Mouse (Mus musculus): Measurements from ENCODE around the gene Ikzf3.

The Ikzf3 gene

GRCm38 (mm10) chr11:98473916-98474479 lies 71.8 kb downstream of the Ikzf3 start:
- no peak for DNase-seq (ENCODE audit: low spot score)

DNA sequence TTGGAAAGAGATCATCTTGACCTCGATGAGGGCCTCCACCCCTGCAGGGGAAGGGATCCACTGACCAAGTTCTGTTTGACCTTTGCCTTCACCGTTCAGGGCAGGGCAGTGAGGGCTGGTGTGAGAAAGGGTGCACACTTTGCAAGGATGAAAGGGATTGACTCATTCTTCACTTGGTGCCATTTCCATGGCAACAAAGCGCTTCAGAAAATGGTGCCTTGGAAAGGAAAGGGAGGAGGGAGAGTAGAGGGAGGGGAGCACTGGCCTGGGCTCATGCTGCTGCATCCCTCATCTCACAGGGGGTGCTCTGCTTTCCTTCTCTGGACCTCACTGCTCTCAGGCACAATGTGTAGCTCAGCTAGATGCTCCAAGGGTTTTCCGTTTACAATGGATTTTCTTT lies 73.1 kb downstream of the Ikzf3 start:
- DNase-seq (ENCODE audit: low spot score): no peak

DNA sequence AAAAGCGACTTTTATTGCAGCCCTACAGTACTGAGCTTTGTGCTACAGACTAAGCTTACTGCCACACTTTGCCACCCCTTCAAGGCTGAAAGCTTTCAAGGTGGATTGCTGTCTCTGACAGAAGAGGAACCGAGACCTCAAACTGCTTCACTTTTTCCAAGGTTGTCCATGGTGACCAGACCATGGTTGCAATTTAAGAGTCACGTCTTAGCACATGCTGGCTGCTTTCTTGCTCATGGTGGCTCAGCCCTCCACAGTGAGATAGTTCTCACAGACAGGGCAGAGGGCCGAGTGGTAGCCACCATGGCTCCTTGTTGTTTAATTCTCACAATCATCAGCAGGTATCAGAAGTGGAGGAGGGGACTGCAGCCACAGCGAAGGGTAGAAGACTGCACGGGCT lies 75.0 kb downstream of the Ikzf3 start:
- no peak for DNase-seq (ENCODE audit: low spot score)

DNA sequence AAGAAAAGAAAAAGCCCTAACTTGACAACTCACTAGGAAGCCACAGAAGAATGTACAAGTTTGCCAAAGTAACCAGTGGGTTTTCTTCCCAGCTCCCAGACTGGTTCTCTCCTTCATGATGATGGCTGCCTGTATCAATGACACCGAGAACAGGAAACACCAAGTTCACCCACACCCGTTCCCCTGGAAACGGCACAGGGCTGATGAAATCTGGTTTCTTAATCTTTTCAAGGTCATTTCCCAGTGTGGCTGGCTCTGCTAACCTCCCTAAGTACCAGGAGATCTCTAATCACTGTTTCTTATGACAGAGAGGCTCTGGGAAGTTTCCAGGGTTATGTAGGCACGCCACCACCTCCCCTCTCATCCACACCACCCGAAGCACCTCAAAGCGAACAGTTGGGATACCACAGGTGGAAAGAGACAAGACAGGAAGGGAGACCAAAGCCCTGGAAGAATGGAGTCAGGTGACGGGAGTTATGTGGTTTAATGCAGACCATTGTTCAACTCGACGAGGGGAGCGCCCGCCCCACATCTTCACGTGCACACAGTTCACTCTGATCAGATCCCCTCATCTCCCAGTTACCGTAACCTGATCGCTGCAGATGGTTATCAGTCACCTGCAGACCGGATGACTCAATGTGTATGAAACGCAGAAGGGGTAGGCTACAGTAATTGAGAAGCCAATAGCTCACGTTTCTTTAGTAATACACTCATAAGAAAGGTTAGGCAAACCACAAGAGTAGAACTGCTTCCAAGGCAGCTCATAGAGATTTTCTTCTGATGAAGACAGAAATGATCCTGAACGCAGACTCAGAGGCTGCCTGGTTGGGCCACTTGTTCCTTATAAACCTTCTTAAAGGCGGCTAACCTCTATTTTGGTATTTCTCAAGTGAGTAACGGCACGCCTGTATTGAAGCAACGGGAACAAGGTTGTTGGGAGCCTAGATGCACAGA lies 75.8 kb downstream of the Ikzf3 start:
- no peak for DNase-seq (ENCODE audit: low spot score)

GRCm38 (mm10) chr11:98464516-98464915 lies 81.3 kb downstream of the Ikzf3 start:
- DNase-seq (ENCODE audit: low spot score): no peak

- no peak for DNase-seq (ENCODE audit: low spot score)
Observed at GRCm38 (mm10) chr11:98463911-98464310, 81.9 kb downstream of the Ikzf3 start.

DNA sequence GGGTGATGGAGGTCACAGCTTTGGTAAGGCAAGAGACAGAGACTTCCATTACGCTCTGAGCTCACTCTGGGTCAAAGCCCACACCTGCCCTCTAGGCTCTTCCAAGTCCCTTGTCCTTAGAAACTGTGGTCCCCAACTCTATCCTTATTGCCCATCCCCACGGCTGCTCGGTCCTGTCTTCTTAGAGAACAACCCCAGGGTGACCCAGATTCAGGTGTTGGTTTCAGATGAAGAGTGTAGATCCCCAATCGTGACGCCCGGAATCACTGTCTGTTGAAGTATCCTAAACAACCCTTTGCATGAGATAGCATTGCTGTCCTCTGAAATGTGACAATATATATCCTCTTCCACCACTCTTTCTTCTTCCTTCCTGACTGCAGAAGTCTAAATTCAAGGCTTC lies 83.6 kb downstream of the Ikzf3 start:
- DNase-seq (ENCODE audit: low spot score): no peak

DNA sequence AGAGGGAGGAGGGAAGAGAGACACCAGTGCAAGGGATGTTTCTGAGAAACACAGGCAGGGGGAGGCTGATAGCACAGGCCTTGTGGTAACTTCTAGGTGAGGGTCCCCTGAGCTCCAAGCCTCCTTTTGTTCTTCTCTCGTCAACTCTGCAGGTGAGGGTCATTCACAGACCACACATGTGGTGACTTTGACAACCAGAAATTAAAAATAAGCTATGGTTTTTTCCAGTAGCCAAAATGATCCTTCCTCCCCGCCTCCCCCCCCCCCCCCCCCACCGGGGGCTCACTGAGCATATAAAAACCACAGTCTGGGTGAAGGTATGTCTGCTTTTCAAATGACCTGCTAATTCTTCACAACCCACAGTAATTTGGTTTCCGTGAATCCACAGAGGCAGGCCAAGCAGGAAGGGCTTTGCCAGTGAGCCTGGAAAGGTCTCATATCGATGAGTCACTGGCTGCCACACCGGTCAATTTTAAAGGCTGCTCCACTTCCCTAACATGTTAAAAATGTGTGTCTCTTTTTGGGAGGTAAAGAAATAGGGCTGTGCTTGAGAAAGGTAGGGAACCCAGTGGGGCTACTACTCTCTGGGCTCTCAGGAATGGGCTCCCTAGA lies 84.6 kb downstream of the Ikzf3 start:
- no peak for DNase-seq (ENCODE audit: low spot score)

GRCm38 (mm10) chr11:98459860-98460259 lies 86.0 kb downstream of the Ikzf3 start:
- DNase-seq (ENCODE audit: low spot score): no peak

DNA sequence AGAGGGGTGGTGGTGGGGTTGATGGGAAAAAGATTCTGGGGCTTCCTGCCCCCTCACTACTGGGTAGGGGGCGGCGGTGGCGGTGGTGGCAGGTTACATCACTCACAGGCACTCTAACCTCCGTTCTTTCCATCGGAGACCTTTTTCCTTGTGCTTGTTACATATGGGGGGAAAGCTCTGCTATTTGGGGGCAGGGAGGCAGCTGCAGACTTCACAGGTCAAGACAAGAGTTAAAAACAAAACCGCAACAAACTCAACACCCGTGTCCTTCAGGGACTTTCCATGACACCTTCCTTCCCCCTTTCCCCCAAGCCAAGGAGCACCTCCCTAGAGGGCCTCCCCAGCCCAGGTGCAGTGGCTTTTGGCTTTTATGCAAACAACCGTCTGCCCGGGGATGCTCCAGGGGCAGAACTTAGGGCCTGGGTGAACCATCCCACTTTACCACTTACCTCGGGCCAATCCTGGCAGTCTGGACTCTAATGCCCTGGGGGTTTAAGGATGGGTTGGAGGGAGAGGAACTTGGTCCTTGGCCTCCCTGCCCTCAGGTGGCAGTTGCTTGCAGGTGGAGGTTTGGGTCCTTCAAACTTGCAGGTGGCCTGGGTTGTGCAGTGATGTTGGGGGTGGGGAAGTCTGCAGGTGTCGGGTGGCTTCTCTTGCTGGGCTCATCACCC lies 86.6 kb downstream of the Ikzf3 start:
- DNase-seq (ENCODE audit: low spot score): no peak

- no peak for DNase-seq (ENCODE audit: low spot score)
Observed at GRCm38 (mm10) chr11:98458121-98458990, 87.5 kb downstream of the Ikzf3 start.

DNA sequence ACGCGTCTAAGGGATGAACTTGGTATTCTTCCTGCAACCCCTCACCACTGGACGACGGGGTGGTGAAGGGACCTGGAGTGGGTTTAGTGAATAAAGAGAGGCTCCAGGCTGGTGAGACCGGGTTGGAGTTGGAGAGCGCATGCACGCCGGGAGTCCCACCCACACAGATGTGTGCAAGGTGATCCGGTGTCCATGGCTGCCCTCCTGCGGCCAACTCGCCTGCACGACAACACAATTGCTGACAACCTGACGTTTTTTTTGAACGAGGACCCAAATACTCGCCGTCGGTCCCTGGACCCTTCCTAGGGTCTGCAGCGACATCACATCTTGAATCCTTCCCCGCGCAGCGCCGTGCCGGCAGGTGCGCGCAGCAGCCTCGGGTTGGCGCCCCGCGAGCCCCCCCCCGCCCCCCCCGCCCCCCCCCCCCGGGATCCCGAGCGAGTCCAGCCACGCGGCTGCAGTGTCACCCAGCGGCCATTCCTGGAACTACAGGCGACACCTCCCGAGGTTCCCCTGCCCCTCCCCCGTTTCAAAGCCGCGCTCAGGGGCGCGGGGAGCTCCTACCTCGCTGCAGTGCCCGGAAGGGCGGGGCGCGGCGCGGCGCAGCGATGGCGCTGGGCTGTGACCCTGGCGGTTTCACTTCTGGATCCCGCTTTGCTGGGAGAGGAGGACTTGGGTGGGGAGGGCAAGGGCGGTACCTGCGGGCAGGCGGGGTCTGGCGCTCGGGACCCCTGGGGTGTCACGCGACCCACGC lies 88.3 kb downstream of the Ikzf3 start:
- DNase-seq (ENCODE audit: low spot score): peak; percentile 85

DNA sequence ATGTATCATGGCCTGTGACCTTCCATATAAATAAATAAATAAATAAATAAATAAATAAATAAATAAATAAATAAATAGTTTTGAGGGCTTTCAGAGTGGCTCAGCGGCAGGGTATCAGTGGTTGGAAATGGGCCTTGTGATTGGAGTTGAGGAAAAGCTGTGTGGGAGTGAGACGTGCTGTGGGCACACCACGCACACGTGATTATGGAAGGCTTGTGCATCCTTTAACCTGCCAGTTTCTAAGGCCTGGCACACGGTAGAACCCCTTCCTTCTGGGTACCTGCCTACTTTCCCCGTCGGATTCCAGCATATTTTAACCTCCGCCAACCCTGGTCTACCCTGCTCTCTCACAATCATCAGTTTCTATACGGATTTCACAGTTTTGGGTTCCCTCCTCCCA lies 88.9 kb downstream of the Ikzf3 start:
- DNase-seq (ENCODE audit: low spot score): no peak

DNA sequence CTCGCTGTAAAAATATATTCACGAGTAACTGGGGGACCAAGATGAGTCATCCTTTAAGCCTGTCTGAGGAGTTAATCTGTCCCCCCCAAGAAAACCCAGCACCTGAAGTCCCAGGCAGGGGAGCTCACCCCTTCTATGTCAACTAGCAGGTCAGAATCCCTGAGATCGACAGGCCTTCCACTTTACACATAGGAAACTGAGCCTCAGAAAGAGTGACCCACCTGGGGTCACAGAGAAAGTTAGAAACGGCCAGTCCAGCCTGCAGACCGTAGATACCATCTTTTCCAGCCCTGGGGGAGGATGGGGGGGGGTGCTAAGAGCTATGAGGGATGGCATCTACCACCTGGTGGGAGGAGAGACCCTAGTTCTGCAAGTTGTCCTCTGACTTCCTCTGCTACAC lies 89.3 kb downstream of the Ikzf3 start:
- DNase-seq (ENCODE audit: low spot score): no peak

DNA sequence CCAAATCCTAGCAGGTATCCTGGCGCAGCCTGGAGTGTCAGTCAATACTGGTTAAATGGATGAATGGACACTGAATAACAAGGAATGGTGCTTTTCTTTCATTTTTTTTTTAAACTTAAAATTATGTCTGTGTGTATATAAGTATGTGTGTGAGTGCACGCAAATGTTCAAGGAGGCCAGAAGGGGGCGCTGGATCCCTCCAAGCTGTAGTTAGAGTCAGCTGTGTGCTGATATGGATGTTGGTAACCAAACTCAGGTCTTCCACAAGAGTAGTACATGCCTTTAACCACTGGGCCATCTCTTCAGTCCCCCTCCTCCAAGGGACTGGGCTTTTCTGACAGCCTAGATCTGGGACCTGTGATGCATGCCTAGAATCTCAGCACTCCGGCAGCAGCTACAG lies 90.3 kb downstream of the Ikzf3 start:
- no peak for DNase-seq (ENCODE audit: low spot score)

DNA sequence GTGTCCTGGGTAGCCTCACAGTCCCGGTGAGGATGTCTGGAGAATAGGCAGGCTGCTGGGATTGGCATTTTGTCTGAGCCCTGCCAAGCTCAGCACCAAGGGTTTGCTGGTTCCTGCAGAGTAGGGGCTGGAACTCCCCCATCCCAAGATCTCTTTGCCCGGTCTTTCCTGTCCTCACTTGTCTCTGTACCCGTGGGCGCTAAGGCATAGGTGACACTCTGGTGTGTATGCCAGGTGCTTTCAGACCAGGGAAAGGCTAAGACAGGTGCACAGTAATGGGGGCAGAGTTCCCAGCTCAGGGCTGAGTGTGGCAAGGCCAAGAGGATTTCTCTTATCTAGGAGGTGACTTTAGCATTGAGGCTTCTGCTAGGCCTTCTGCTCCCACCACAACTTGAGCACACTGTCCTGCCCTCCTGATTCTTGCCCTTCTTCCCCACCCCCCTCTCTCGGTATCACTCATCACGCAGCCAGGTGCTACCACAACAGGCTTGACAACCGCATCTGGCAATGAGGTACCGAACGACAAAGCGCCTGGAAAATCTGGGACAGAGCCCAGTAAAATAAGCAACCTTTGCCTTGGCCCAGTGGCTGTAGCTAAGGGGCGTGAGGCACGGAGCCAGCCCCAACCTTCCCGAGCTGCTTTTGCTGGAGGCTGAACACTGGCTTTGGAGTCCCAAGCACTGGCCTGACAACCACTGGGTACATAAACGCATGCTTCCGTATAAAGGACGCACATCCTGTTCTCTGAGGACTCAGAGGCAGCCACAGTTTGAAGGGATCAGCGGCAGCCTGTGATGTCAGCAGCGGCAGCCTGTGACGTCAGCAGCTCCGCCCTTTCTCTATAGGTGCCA lies 95.7 kb downstream of the Ikzf3 start:
- no peak for DNase-seq (ENCODE audit: low spot score)

DNA sequence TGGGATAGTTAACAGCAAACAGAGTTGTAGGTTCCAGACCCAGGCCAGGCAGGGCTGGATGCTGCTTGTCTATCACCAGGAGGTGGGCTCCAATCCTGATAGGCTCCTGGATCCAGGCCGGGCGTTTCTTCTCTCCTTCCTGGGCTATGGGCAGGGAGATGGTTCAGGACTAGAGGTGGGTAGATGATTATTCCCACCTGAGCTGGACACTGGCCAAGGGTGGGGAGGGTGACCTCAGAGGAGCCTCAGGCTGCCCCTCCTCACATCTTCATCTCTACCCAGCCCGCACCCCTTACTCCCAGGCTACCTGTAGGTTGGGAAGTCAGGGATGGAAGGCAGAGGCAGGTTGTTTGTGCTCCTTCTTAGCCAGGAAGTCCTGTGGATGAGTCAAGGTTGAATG lies 96.4 kb downstream of the Ikzf3 start:
- DNase-seq (ENCODE audit: low spot score): no peak

DNA sequence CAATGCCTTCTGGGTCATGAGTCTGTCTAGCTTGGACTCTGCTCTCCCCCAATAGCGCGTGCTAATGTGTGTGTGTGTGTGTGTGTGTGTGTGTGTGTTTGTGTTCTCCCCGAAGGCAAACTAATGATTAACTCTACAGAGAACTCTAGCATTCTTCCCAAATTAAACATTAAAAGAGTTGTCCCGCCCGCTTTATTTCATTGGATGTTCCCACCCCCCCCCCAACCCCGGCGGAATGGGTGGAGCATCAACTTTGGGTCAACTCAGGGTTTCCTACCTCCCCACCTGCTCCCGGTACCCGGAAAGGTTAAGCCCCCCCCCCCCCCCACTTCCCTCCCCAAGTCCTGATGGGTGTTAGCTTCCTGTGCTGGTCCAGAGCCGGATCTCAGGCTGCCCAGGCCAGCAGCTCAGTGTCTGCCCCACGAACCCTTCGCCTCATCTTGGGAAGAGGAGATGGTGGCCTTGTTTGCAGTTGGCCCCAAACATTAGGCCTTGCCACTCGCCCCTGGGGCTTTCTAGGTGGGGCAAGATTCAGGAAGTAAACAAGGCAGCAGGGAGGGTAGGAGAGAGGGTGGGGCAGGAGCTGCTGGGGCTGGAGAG lies 97.5 kb downstream of the Ikzf3 start:
- no peak for DNase-seq (ENCODE audit: low spot score)

DNA sequence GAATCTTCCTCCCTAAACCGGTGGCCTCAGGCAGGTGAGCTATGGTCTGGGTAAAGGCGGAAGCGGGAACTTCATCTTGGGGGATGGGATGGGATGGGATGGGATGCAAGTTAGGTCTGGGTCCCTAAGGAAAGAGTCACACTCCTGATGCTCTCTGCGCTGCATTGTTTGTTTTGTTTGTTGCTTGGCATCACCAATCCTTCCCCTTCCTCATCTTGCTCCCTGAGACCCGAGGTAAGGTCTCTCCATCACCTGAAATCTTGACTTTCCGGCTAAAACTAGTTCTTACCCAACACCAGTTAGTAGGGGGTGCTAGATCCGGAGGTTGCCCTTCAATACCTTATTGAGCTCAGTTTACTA lies 98.4 kb downstream of the Ikzf3 start:
- DNase-seq (ENCODE audit: low spot score): no peak

All from ovary, postnatal 36 days (tissue).